Mouse (Mus musculus) cerebellum, adult 2 months (tissue): ENCODE results near the gene Hrc. TPM values are rescaled to one million over a fixed set of nuclear protein-coding genes. Genes with fewer than 3 reads are reported as not detected.

Experiments used
- DNase-seq, 2 experiments: peaks; one replicate each; pipeline ENCODE4 v3.0.0; 2021
- H3K27ac ChIP-seq: fragments of 200-500 bp; 2 replicates; pipeline ENCODE4 v1.5.1; 2012; ENCODE audit warnings: low read length, control low read depth, inconsistent platforms; ENCODE audit not compliant: insufficient read depth
- H3K27me3 ChIP-seq: fragments of 200-500 bp; 2 replicates; pipeline ENCODE4 v1.6.1; 2012; ENCODE audit warnings: inconsistent platforms, mild to moderate bottlenecking, low read length, moderate library complexity; ENCODE audit not compliant: control insufficient read depth, insufficient read depth
- H3K4me1 ChIP-seq: fragments of 200-500 bp; 2 replicates; pipeline ENCODE4 v1.6.1; 2011; ENCODE audit warnings: low read length; ENCODE audit not compliant: control insufficient read depth, insufficient read depth
- H3K4me3 ChIP-seq: fragments of 200-500 bp; replicated peaks from 2 replicates; pipeline ENCODE3; 2011; ENCODE audit warnings: mild to moderate bottlenecking, low read depth, low read length, control low read depth; ENCODE audit not compliant: insufficient read depth
- CTCF ChIP-seq: fragments of 200-500 bp; IDR thresholded peaks from 2 replicates; pipeline ENCODE4 v1.5.1; 2011; ENCODE audit warnings: low read depth, mild to moderate bottlenecking, control low read depth, low read length, moderate library complexity, borderline replicate concordance; ENCODE audit not compliant: insufficient read depth
- POLR2A ChIP-seq: fragments of 200-500 bp; IDR thresholded peaks from 2 replicates; pipeline ENCODE4 v1.6.1; 2011; ENCODE audit warnings: low read length, control low read depth, borderline replicate concordance; ENCODE audit not compliant: insufficient read depth
- WGBS: fragments of 180-500 bp; shearing (Covaris S2); methylation state at CpG from one replicate; pipeline ENCODE4 v1.1.7; 2018; 5-methylcytosine and 5-hydroxymethylcytosine counted together
- polyA plus RNA-seq: library from polyadenylated mRNA; depleted of rRNA; stranded (reverse); fragments of >200 nt; gene quantifications from 2 replicates; pipeline ENCODE4 v1.2.3, GENCODE M21; 2012

Gene Hrc
- polyA plus RNA-seq, 1 experiment: 0.31 TPM

GRCm38 (mm10) chr7:45334605-45335004 lies 485 bp upstream of the Hrc start:
- no peak for TF ChIP-seq POLR2A
- no peak for TF ChIP-seq CTCF
- no peak for DNase-seq
- peaks cover 6% of the 10 kb centered on the region for H3K4me1 ChIP-seq
- H3K27me3 ChIP-seq: no peaks in the 10 kb centered on the region
- no peak overlapping the region for H3K27ac ChIP-seq
- WGBS: 58% methylated on average over 3 of the region's 3 CpGs
- no peak overlapping the region for H3K4me3 ChIP-seq

GRCm38 (mm10) chr7:45336319-45336718 lies 1.2 kb downstream of the Hrc start:
- no peak for DNase-seq
- Histone ChIP-seq H3K27ac (no peak overlapping the region), H3K27me3 (no peaks in the 10 kb centered on the region), H3K4me1 (peaks cover 6% of the 10 kb centered on the region), H3K4me3 (no peak overlapping the region)
- TF ChIP-seq POLR2A: no peak
- WGBS: 87% methylated on average over 4 of the region's 4 CpGs

GRCm38 (mm10) chr7:45337469-45337868 lies 2.4 kb downstream of the Hrc start:
- WGBS: 9% methylated on average over 4 of the region's 4 CpGs
- no peak overlapping the region for H3K27ac ChIP-seq
- TF ChIP-seq POLR2A (no peak), CTCF (no peak)
- H3K27me3 ChIP-seq: no peaks in the 10 kb centered on the region
- peaks cover 6% of the 10 kb centered on the region for H3K4me1 ChIP-seq
- DNase-seq: peak in 1 of 2 experiments; percentile 27
- H3K4me3 ChIP-seq: no peak overlapping the region

DNA sequence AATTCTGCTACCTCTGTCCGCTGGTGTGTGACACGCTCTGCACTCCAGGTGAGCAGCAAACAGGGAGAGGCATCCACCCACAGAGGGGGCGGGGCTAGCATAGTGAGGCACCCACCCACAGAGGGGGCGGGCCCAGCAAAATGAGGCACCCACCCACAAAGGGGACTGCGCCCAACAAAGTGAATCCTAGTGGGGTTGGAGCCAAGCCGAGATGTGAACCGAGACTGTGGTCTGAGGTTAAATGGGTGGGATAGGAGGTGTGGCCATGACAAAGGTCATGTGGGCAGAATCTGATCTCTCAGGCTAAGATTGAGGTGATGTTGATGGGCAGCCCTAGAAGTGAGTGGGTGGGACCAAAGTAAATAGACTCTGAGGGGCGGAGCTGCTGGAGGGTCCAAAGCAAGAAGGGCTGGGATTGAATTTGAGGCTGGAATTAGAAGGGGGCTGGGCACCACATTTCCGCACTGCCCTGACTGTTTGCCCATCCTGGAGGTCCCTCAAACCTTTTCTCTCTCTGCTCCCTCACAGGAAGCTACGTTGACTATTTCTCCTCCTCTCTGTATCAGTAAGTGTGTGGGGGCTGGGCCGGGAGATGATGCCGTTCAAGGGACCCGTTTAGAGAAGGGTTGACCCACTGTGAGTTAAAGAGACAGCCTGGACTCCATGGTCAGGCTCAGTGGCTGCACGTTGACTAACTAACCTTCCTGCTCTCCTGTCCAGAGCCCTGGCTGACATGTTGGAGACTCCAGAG lies 3.2 kb downstream of the Hrc start:
- WGBS: 14% methylated on average over 14 of the region's 14 CpGs
- Histone ChIP-seq H3K27ac (no peak overlapping the region), H3K4me3 (no peak overlapping the region), H3K4me1 (peaks cover 6% of the 10 kb centered on the region), H3K27me3 (no peaks in the 10 kb centered on the region)
- peak; percentile 40 to 46 for DNase-seq
- TF ChIP-seq POLR2A (no peak), CTCF (no peak)

- H3K27me3 ChIP-seq: no peaks in the 10 kb centered on the region
- TF ChIP-seq CTCF (peak; percentile 22; the same call in 1 of the 2 replicates), POLR2A (no peak)
- peaks cover 6% of the 10 kb centered on the region for H3K4me1 ChIP-seq
- DNase-seq: peak; percentile 69 to 73
- WGBS: 6% methylated on average over 39 of the region's 39 CpGs
- 0 out of 2 replicates have a peak overlapping the region, but pooled peaks have one; percentile 26 for H3K27ac ChIP-seq
- H3K4me3 ChIP-seq: peak overlapping the region; percentile 61
Observed at GRCm38 (mm10) chr7:45339410-45340065, 4.4 kb downstream of the Hrc start.

GRCm38 (mm10) chr7:45340066-45340442 lies 5.0 kb downstream of the Hrc start:
- TF ChIP-seq POLR2A (no peak), CTCF (no peak)
- Histone ChIP-seq H3K4me1 (peaks cover 6% of the 10 kb centered on the region), H3K27me3 (no peaks in the 10 kb centered on the region), H3K27ac (0 out of 2 replicates have a peak overlapping the region, but pooled peaks have one; percentile 26), H3K4me3 (peak overlapping the region; percentile 61)
- WGBS: 33% methylated on average over 11 of the region's 11 CpGs
- no peak for DNase-seq

DNA sequence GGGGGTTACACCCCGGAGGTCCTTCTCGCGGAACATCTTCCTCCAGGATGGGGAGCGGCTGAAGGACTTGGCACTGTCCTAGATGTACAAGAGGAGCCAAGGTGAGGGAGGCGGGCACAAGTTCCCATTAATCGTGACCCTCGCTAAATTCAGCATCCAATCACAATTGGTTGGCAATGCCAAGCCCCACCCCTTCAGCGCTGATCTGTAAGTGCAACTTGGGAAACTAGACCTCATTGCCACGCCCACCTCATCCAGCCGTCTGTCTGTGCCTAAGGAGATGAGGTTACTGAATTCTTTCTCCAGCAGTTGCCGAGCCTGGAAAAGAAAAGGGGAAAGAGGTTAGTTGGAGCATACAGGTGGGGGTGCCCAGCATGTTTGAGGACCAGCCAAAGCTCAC lies 5.6 kb downstream of the Hrc start:
- H3K27ac ChIP-seq: no peak overlapping the region
- WGBS: 46% methylated on average over 11 of the region's 11 CpGs
- no peaks in the 10 kb centered on the region for H3K27me3 ChIP-seq
- no peak overlapping the region for H3K4me3 ChIP-seq
- DNase-seq: no peak
- peaks cover 6% of the 10 kb centered on the region for H3K4me1 ChIP-seq
- TF ChIP-seq POLR2A: no peak

- 11% methylated on average over 8 of the region's 8 CpGs for WGBS
- H3K27me3 ChIP-seq: no peaks in the 10 kb centered on the region
- peak; percentile 58; the same call in 1 of the 2 replicates for TF ChIP-seq CTCF
- no peak for TF ChIP-seq POLR2A
- no peak overlapping the region for H3K27ac ChIP-seq
- DNase-seq: peak; percentile 49 to 61
- peaks cover 6% of the 10 kb centered on the region for H3K4me1 ChIP-seq
- H3K4me3 ChIP-seq: no peak overlapping the region
Observed at GRCm38 (mm10) chr7:45341303-45341702, 6.2 kb downstream of the Hrc start.
